Mouse (Mus musculus) left cerebral cortex, adult 2 months (tissue): ENCODE data around the gene Sec14l3. TPM values are rescaled to one million over a fixed set of nuclear protein-coding genes. Genes with fewer than 3 reads are reported as not detected.

Experiments
- DNase-seq, 2 experiments: peaks; one replicate each; pipeline ENCODE4 v3.0.0; 2021 to 2022; ENCODE audit warnings: low spot score in 2 of 2, mixed read lengths in 1 of 2; ENCODE audit errors: extremely low spot score in 1 of 2
- H3K27ac ChIP-seq: fragments of 200-600 bp; 2 replicates; pipeline ENCODE4 v1.8.1; 2022
- H3K4me3 ChIP-seq: fragments of 200-600 bp; 2 replicates; pipeline ENCODE4 v1.8.1; 2022
- CTCF ChIP-seq: fragments of 200-600 bp; IDR thresholded peaks from 2 replicates; pipeline ENCODE4 v1.8.1; 2022; ENCODE audit warnings: antibody characterized with exemption, mild to moderate bottlenecking, moderate library complexity
- intact Hi-C: fragments of 180-260 bp; cut with DNase I; formaldehyde crosslinking; loops from one replicate; pipeline ENCODE4 v1.15.1; 2025
- total RNA-seq, 2 experiments: library from RNA; stranded (reverse); gene quantifications; 2 replicates each; pipeline ENCODE4 v1.2.3; 2021

Gene Sec14l3
- total RNA-seq, 2 experiments from 2014 or later = 1.3 to 1.4 TPM

- H3K4me3 ChIP-seq = no peak overlapping the region
- intact Hi-C loops = no loop called here
- DNase-seq = no peak
- no peak overlapping the region for H3K27ac ChIP-seq
- no peak for TF ChIP-seq CTCF
Measured at GRCm38 (mm10) chr11:4062981-4063380, 1.7 kb upstream of the Sec14l3 start.

GRCm38 (mm10) chr11:4069664-4070063 lies 5.0 kb downstream of the Sec14l3 start:
- no peak for DNase-seq
- intact Hi-C loops = no loop called here
- no peak overlapping the region for H3K27ac ChIP-seq
- no peak for TF ChIP-seq CTCF
- no peak overlapping the region for H3K4me3 ChIP-seq

GRCm38 (mm10) chr11:4076633-4077032 lies 12.0 kb downstream of the Sec14l3 start:
- no peak for DNase-seq
- intact Hi-C loops = no loop called here
- Histone ChIP-seq H3K27ac (no peak overlapping the region), H3K4me3 (no peak overlapping the region)
- TF ChIP-seq CTCF = no peak

- Histone ChIP-seq H3K4me3 (no peak overlapping the region), H3K27ac (no peak overlapping the region)
- TF ChIP-seq CTCF = no peak
- no peak for DNase-seq
- intact Hi-C loops = no loop called here
Measured at GRCm38 (mm10) chr11:4078267-4078933, 13.8 kb downstream of the Sec14l3 start.

GRCm38 (mm10) chr11:4080219-4080618 lies 15.6 kb downstream of the Sec14l3 start:
- Histone ChIP-seq H3K27ac (no peak overlapping the region), H3K4me3 (no peak overlapping the region)
- DNase-seq = peak; percentile 66 to 80
- intact Hi-C loops = loop anchor here (1.0 to 5.0 kb wide), 2 partner anchors 27 to 38 kb away; no protein-coding TSS in a partner anchor
- peak; percentile 95 for TF ChIP-seq CTCF

- TF ChIP-seq CTCF = peak; percentile 90
- intact Hi-C loops = loop anchor here (1.0 to 5.0 kb wide), 2 partner anchors 41 to 82 kb away; no protein-coding TSS in a partner anchor
- Histone ChIP-seq H3K27ac (no peak overlapping the region), H3K4me3 (no peak overlapping the region)
- peak; percentile 62 to 67 for DNase-seq
Measured at GRCm38 (mm10) chr11:4083316-4084078, 18.9 kb downstream of the Sec14l3 start.

- no peak for TF ChIP-seq CTCF
- H3K4me3 ChIP-seq = no peak overlapping the region
- DNase-seq = no peak
- intact Hi-C loops = no loop called here
- no peak overlapping the region for H3K27ac ChIP-seq
Measured at GRCm38 (mm10) chr11:4086246-4086645, 21.6 kb downstream of the Sec14l3 start.

GRCm38 (mm10) chr11:4087267-4087666 lies 22.6 kb downstream of the Sec14l3 start:
- peak overlapping the region; percentile 65 for H3K27ac ChIP-seq
- H3K4me3 ChIP-seq = no peak overlapping the region
- no peak for TF ChIP-seq CTCF
- intact Hi-C loops = no loop called here
- no peak for DNase-seq

GRCm38 (mm10) chr11:4093459-4094377 lies 29.1 kb downstream of the Sec14l3 start:
- no peak for DNase-seq
- no peak for TF ChIP-seq CTCF
- peak overlapping the region; percentile 72 for H3K4me3 ChIP-seq
- intact Hi-C loops = no loop called here
- H3K27ac ChIP-seq = peak overlapping the region; percentile 92

GRCm38 (mm10) chr11:4094378-4095170 lies 29.9 kb downstream of the Sec14l3 start:
- Histone ChIP-seq H3K4me3 (peak overlapping the region; percentile 72), H3K27ac (peak overlapping the region; percentile 92)
- TF ChIP-seq CTCF = peak; percentile 84
- DNase-seq = peak; percentile 75 to 78
- intact Hi-C loops = no loop called here
